Mouse (Mus musculus): Measurements from ENCODE around the gene Zfp747. TPM values are rescaled to one million over a fixed set of nuclear protein-coding genes. Genes with fewer than 3 reads are reported as not detected.
"Not testable (repeated sequence)": the region's sequence is repeated elsewhere in the genome, so short reads cannot be mapped to it uniquely, and the experiment has no call there.

Gene Zfp747
- total RNA-seq, 2 experiments from 2014 or later, result 4.6 to 5.8 TPM

DNA sequence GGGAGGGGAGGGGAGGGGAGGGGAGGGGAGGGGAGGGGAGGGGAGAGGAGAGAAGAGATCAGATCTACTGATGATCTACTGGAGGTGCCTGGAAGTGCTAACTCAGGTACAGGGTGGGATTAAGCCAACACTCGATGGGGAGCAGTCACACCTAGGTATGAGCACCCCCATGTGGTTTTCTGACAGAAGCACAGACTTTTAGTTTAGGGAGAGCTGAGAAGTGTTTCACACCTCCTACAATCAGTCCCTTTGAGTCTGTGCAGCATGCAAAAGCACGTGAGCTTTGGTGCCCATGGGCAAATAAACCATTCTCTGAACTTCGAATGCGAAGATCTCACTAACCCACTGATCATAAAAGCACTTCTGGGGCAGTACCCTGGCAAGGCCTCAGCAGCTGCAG is 33.5 kb downstream of the Zfp747 start:
- intact Hi-C loops (cut with DNase I), result loop anchor here (10.0 kb wide), 1 partner anchor 548 kb away; the partner anchor contains the start of genes Fam57b and Ppp4c
- DNase-seq, result no peak

DNA sequence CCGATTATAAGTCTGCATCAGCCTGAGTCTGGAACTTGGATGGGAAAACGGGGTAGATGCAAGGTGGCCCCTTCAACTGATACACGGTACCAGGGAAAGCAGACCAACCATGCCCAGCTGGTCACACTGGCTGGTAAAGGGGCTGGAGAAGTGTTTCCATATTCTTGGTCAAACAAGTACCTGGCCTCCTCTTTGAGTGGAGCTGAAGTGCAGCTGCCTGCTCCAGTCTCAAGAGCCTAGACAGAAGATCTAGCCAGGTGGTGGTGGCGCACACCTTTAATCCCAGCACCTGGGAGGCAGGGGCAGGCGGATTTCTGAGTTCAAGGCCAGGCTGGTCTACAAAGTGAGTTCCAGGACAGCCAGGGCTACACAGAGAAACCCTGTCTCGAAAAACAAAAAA is 34.0 kb downstream of the Zfp747 start:
- intact Hi-C loops (cut with DNase I), result loop anchor here (10.0 kb wide), 1 partner anchor 547 kb away; the partner anchor contains the start of genes Fam57b and Ppp4c

DNA sequence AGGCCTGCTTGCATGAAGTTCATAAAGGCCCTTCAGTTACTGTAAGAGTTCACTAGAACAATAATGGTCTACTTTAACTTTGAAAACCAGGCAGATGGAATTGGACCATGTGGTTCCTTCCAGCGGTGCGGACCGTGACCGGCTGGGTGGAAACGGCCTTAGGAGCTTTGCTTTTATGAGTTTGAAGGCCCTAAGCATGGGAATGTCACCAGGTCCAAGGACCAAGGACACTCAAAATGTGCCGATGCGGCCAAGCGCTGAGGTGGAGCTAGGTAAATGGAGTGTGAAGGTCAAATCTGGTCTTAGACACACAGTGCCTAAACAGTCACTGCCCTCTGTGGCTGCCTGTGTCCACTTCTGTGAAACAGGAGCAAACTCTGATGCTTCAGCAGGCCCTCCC is 34.5 kb downstream of the Zfp747 start:
- intact Hi-C loops (cut with DNase I), result loop anchor here (10.0 kb wide), 1 partner anchor 547 kb away; the partner anchor contains the start of genes Fam57b and Ppp4c
- DNase-seq, result no peak

More for the DNA sequence above, 34.0 kb downstream of the Zfp747 start:
- DNase-seq, result not testable (repeated sequence)

DNA sequence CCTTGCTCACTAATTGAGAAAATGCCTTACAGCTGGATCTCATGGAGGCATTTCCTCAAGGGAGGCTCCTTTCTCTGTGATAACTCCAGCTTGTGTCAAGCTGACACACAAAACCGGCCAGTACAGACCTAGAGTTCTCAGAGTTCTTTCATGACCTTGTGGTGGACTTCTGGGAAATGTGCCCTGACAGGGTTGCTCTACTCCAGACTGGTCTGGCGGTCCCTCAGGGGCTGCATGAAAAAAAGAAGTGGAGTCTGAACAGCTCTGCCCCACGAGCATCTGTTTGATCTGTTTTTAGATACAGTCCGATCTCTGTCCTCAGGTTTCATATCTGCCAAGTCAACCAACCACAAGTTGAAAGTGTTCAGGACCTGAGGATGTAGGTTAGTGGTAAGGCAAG is 38.2 kb downstream of the Zfp747 start:
- intact Hi-C loops (cut with DNase I), result no loop called here
- DNase-seq, result no peak

DNA sequence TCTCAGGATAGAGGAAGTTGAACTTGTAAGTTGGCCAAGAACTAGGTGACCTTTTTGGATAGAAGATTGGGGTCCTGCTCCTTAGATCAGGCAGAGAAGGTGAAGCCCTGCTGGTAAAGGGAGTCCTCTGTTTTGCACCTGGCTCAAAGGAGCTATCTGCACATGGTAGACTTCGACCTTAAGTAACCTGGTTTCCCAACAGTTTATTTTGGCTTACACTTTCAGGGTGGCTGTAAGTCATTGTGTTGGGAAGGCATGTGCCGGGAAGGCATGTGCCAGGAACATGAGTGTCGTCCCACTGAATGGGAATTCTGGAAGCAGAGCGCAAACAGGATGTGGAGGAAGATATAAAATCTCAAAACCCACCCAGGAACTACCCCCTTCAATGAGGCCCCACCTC is 40.2 kb downstream of the Zfp747 start:
- intact Hi-C loops (cut with DNase I), result no loop called here
- DNase-seq, result no peak

DNA sequence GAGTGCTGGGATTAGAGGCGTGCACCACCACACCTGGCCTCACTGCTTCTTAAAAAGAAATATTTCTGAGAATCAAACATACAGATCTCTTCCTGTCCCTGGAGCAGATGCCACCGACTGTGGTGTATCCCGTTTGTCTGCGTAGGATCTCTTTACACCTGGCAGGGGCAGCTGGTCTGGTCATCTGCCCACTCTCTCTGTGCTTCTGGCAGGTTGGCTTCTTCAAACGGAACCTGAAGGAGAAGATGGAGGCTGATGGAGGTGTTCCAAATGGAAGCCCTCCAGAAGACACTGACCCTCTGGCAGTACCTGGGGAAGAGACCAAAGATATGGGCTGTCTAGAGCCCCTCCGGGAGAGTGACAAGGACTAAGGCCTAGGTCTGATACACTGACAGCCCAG is 42.6 kb downstream of the Zfp747 start:
- no peak for DNase-seq
- intact Hi-C loops (cut with DNase I), result no loop called here

DNA sequence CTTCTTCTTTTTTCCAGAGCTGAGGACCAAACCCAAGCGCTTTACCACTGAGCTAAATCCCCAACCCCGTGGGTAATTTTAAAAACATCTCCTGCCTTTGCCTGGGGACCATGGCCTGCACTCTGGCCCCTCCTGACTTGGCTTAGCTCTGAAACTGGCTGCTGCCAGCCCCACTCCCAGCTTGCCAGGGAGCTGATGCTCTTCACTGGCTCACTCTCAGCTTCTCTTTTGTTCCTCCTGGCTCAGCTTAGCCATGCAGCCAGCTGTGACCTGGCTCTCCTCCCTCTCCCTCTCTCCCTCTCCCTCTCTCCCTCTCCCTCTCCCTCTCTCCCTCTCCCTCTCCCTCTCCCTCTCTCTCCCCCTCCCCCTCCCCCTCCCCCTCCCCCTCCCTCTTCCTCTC is 49.2 kb downstream of the Zfp747 start:
- intact Hi-C loops (cut with DNase I), result no loop called here
- DNase-seq, result peak; percentile 72 to 80

DNA sequence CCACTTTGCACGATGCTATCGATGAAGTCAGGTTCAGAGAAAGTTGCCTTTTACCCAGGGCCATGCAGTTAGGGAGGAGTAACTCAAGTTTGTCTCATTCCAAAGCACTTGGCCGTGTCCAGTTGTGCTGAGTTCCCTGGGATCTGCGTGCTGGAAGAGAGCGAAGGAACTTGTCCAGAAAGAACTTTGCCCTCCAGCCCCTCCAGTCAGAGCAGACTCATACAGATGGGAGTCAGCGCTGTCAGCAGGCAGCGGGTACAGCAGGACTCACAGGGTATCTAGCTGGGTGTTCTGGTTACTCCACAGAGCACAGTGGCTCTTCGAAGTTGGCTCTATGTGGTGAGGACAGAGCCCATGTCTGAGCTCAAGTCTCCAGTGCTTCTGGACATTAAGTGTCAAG is 50.3 kb downstream of the Zfp747 start:
- intact Hi-C loops (cut with DNase I), result no loop called here

DNA sequence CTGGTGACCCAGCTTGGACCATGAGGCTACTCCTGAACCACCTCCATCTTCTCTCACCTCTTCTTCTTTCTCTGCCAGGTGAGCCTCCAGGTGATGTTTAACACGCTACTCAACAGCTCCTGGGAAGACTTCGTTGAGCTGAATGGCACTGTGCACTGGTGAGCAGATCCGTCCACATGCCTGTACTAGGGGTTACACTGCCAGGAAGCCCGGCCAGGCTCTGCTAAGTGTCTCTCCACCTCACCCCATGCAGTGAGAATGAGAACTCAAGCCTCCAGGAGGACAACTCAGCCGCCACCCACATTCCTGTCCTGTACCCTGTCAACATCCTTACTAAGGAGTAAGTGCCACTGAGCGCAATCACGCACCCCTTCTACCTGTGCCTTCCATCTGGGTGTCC is 50.9 kb downstream of the Zfp747 start:
- DNase-seq, result no peak
- intact Hi-C loops (cut with DNase I), result no loop called here

More for the DNA sequence above, 50.3 kb downstream of the Zfp747 start:
- no peak for DNase-seq

Other genes with a start within 250 kb of the Zfp747 start
- 1 to 10 TPM in 1 of 2 experiments, under 1 TPM in 1; 0.38 to 2.0 TPM for gene Spn, start 238.2 kb downstream of the Zfp747 start, total RNA-seq (2021)
- gene Cd2bp2, start 180.0 kb downstream of the Zfp747 start, total RNA-seq (2021), result 10 to 100 TPM; 38.0 to 43.7 TPM
- 10 to 100 TPM; 29.2 to 30.5 TPM for gene Tbc1d10b, start 167.6 kb downstream of the Zfp747 start, total RNA-seq (2021)
- gene Mylpf, start 167.2 kb downstream of the Zfp747 start, total RNA-seq (2021), result 1 to 10 TPM; 1.1 to 4.2 TPM
- gene Zfp553, start 143.0 kb downstream of the Zfp747 start, total RNA-seq (2021), result 1 to 10 TPM; 6.9 to 7.0 TPM
- 10 to 100 TPM in 1 of 2 experiments, 1 to 10 TPM in 1; 7.5 to 18.8 TPM for gene Sept1, start 142.9 kb downstream of the Zfp747 start, total RNA-seq (2021)
- gene Zfp771, start 131.8 kb downstream of the Zfp747 start, total RNA-seq (2021), result 10 to 100 TPM; 17.8 to 21.3 TPM
- 10 to 100 TPM; 38.4 to 46.7 TPM for gene Dctpp1, start 115.3 kb downstream of the Zfp747 start, total RNA-seq (2021)
- 10 to 100 TPM; 29.3 to 30.2 TPM for gene Sephs2, start 102.0 kb downstream of the Zfp747 start, total RNA-seq (2021)
- 1 to 10 TPM; 2.0 to 5.7 TPM for gene Itgal, start 79.8 kb downstream of the Zfp747 start, total RNA-seq (2021)
- 10 to 100 TPM; 39.1 to 39.9 TPM for gene Zfp768, start 30.5 kb downstream of the Zfp747 start, total RNA-seq (2021)
- 1 to 10 TPM; 2.4 to 3.3 TPM for gene 9130019O22Rik, start 11.1 kb upstream of the Zfp747 start, total RNA-seq (2021)
- 1 to 10 TPM; 3.8 to 4.0 TPM for gene E430018J23Rik, start 17.6 kb upstream of the Zfp747 start, total RNA-seq (2021)
- 1 to 10 TPM; 3.4 to 4.1 TPM for gene Zfp764, start 30.8 kb upstream of the Zfp747 start, total RNA-seq (2021)
- 1 to 10 TPM; 3.2 to 3.4 TPM for gene Zfp688, start 46.0 kb upstream of the Zfp747 start, total RNA-seq (2021)
- 1 to 10 TPM; 1.4 to 1.6 TPM for gene Zfp689, start 73.1 kb upstream of the Zfp747 start, total RNA-seq (2021)
- gene Prr14, start 83.6 kb upstream of the Zfp747 start, total RNA-seq (2021), result 10 to 100 TPM; 25.9 to 29.4 TPM
- 10 to 100 TPM; 38.4 to 43.1 TPM for gene Fbrs, start 103.1 kb upstream of the Zfp747 start, total RNA-seq (2021)
- gene Srcap, start 135.9 kb upstream of the Zfp747 start, total RNA-seq (2021), result 10 to 100 TPM; 63.6 to 69.2 TPM
- gene Gm42715, start 143.5 kb upstream of the Zfp747 start, total RNA-seq (2021), result 10 to 100 TPM; 13.5 to 13.9 TPM
- not detected for gene Tmem265, start 185.3 kb upstream of the Zfp747 start, total RNA-seq (2021)
- 10 to 100 TPM; 19.2 to 20.2 TPM for gene Phkg2, start 197.3 kb upstream of the Zfp747 start, total RNA-seq (2021)
- gene Ccdc189, start 212.5 kb upstream of the Zfp747 start, total RNA-seq (2021), result 10 to 100 TPM in 1 of 2 experiments, 1 to 10 TPM in 1; 8.8 to 12.6 TPM
- 10 to 100 TPM; 46.5 to 53.9 TPM for gene Rnf40, start 212.7 kb upstream of the Zfp747 start, total RNA-seq (2021)
- gene Zfp629, start 239.7 kb upstream of the Zfp747 start, total RNA-seq (2021), result 10 to 100 TPM; 28.8 to 29.1 TPM